ENCODE assay signal across 25 mouse cellular contexts in genomic region chr15:101142672-101143071, GRCm38 (mm10). TPM values are rescaled to one million over a fixed set of nuclear protein-coding genes. Genes with fewer than 3 reads are reported as not detected.
DNase-seq lines count a peak whose midpoint lies in the region; ATAC-seq and TF ChIP-seq lines count a peak whose summit lies in the region.
"Had no signal": no experiment of that assay in that cellular context is flagged by ENCODE, and none has a peak within 500 bp of the region (broad histone marks: within the 10 kb centered on the region; RNA-seq: fewer than 3 reads in every experiment).

No protein-coding gene starts in this region.

- H3K27me3 ChIP-seq in heart, embryonic 13.5 days (replicated peaks), result peaks cover 3% of the 10 kb centered on the region
- H3K27me3 ChIP-seq in heart, embryonic 11.5 days (ENCODE audit: control insufficient read depth, insufficient read depth, low read length), result no peaks in the 10 kb centered on the region
- H3K27me3 ChIP-seq in MEL (ENCODE audit: control insufficient read depth in 1 of 2, insufficient read depth in 2 of 2, low read length in 2 of 2), result no peaks in the 10 kb centered on the region
- H3K27me3 ChIP-seq in limb, embryonic 13.5 days, result no peaks in the 10 kb centered on the region
- H3K27me3 ChIP-seq in liver, postnatal 0 days (ENCODE audit: insufficient read depth, low read length), result no peaks in the 10 kb centered on the region
- H3K27me3 ChIP-seq: forebrain, embryonic 15.5 days; lung, embryonic 15.5 days; midbrain, embryonic 15.5 days had no signal

- H3K9ac ChIP-seq in heart, embryonic 13.5 days, result no peak overlapping the region
- no peak overlapping the region for H3K9ac ChIP-seq in heart, embryonic 11.5 days (ENCODE audit: low read depth, low read length)
- H3K9ac ChIP-seq in MEL (ENCODE audit: control insufficient read depth, low read depth, low read length, poor library complexity, severe bottlenecking), result no peak overlapping the region
- no peak overlapping the region for H3K9ac ChIP-seq in limb, embryonic 13.5 days
- no peak overlapping the region for H3K9ac ChIP-seq in liver, postnatal 0 days (replicated peaks)
- H3K9ac ChIP-seq: forebrain, embryonic 15.5 days; liver, embryonic 12.5 days; lung, embryonic 15.5 days; midbrain, embryonic 15.5 days had no signal

- TF ChIP-seq CTCF in MEL (IDR thresholded peaks at IDR 0.05 in 2 of 3, conservative IDR thresholded peaks at IDR 0.05 in 1 of 3; ENCODE audit: control insufficient read depth in 1 of 3, insufficient read depth in 1 of 3, low read depth in 2 of 3, low read length in 3 of 3, poor library complexity in 1 of 3, severe bottlenecking in 1 of 3), result no peak
- TF ChIP-seq CTCF in liver, postnatal 0 days (IDR thresholded peaks at IDR 0.05; ENCODE audit: low read depth), result no peak

- H3K4me1 ChIP-seq in heart, embryonic 13.5 days, result peaks cover 90% of the 10 kb centered on the region
- H3K4me1 ChIP-seq in heart, embryonic 11.5 days (ENCODE audit: control insufficient read depth, insufficient read depth, low read length), result peaks cover 60% of the 10 kb centered on the region
- H3K4me1 ChIP-seq in MEL (ENCODE audit: control insufficient read depth in 1 of 2, insufficient read depth in 2 of 2, low read length in 2 of 2), result peaks cover 20 to 73% of the 10 kb centered on the region in 2 experiments
- H3K4me1 ChIP-seq in limb, embryonic 13.5 days, result peaks cover 66% of the 10 kb centered on the region
- H3K4me1 ChIP-seq in liver, postnatal 0 days (ENCODE audit: insufficient read depth), result peaks cover 56% of the 10 kb centered on the region

- no peak overlapping the region for H3K4me3 ChIP-seq in heart, embryonic 13.5 days
- no peak overlapping the region for H3K4me3 ChIP-seq in heart, embryonic 11.5 days (ENCODE audit: low read depth, low read length)
- H3K4me3 ChIP-seq in MEL (ENCODE audit: control insufficient read depth in 1 of 2, insufficient read depth in 1 of 2, low read depth in 2 of 2, low read length in 2 of 2), result no peak overlapping the region
- no peak overlapping the region for H3K4me3 ChIP-seq in limb, embryonic 13.5 days
- no peak overlapping the region for H3K4me3 ChIP-seq in liver, postnatal 0 days (ENCODE audit: low read depth, low read length)
- H3K4me3 ChIP-seq: forebrain, embryonic 15.5 days; liver, embryonic 12.5 days; lung, embryonic 15.5 days; midbrain, embryonic 15.5 days had no signal

- ATAC-seq in heart, embryonic 13.5 days (ENCODE audit: extremely low read depth, insufficient number of reproducible peaks, low FRiP score, low TSS enrichment), result no peak
- no peak for ATAC-seq in heart, embryonic 11.5 days (replicated peaks; ENCODE audit: insufficient number of reproducible peaks, low FRiP score, low TSS enrichment)
- no peak for ATAC-seq in limb, embryonic 13.5 days (ENCODE audit: low FRiP score, low read depth)
- no peak for ATAC-seq in liver, postnatal 0 days
- ATAC-seq: forebrain, embryonic 15.5 days; intestine, postnatal 0 days; liver, embryonic 12.5 days; midbrain, embryonic 15.5 days had no signal

- H3K4me2 ChIP-seq in heart, embryonic 13.5 days, result no peak overlapping the region
- no peak overlapping the region for H3K4me2 ChIP-seq in heart, embryonic 11.5 days
- peak overlapping the region; percentile 45 for H3K4me2 ChIP-seq in limb, embryonic 13.5 days (replicated peaks)
- H3K4me2 ChIP-seq in liver, postnatal 0 days (ENCODE audit: low read depth, low read length), result no peak overlapping the region; the same call in 1 of the 2 replicates
- H3K4me2 ChIP-seq: forebrain, embryonic 15.5 days; liver, embryonic 12.5 days; midbrain, embryonic 15.5 days had no signal

- H3K27ac ChIP-seq in heart, embryonic 13.5 days (replicated peaks), result peak overlapping the region; percentile 75; the same call in 1 of the 2 replicates
- H3K27ac ChIP-seq in heart, embryonic 11.5 days (ENCODE audit: low read depth, low read length), result no peak overlapping the region
- H3K27ac ChIP-seq in MEL (ENCODE audit: control insufficient read depth, low read depth, low read length), result no peak overlapping the region
- H3K27ac ChIP-seq in limb, embryonic 13.5 days, result peak overlapping the region; percentile 75; the same call in 1 of the 2 replicates
- no peak overlapping the region for H3K27ac ChIP-seq in liver, postnatal 0 days (ENCODE audit: low read depth)
- H3K27ac ChIP-seq: forebrain, embryonic 15.5 days; liver, embryonic 12.5 days; macrophage; midbrain, embryonic 15.5 days had no signal

- no peak for TF ChIP-seq RAD21 in MEL (IDR thresholded peaks at IDR 0.05; ENCODE audit: low read depth, low read length)

- peak; percentile 32 for DNase-seq in gastrocnemius, adult 18-20 months (ENCODE audit: low spot score)
- no peak for DNase-seq in gastrocnemius, postnatal 14 days
- DNase-seq in MEL (ENCODE audit: low read depth, low spot score), result no peak
- DNase-seq in spleen, adult 18-20 months, result no peak
- no peak for DNase-seq in liver, postnatal 0 days
- DNase-seq: cerebellum, adult 8-10 months; cerebellum, postnatal 36 days; thymus, postnatal 14 days had no signal

- no peaks in the 10 kb centered on the region for H3K9me3 ChIP-seq in heart, embryonic 13.5 days
- no peaks in the 10 kb centered on the region for H3K9me3 ChIP-seq in heart, embryonic 11.5 days (replicated peaks; ENCODE audit: control insufficient read depth, low read length)
- no peaks in the 10 kb centered on the region for H3K9me3 ChIP-seq in MEL (replicated peaks; ENCODE audit: insufficient read depth, low read length)
- H3K9me3 ChIP-seq in limb, embryonic 13.5 days, result no peaks in the 10 kb centered on the region
- H3K9me3 ChIP-seq in liver, postnatal 0 days (ENCODE audit: low read length), result no peaks in the 10 kb centered on the region
- H3K9me3 ChIP-seq: forebrain, embryonic 15.5 days; liver, embryonic 12.5 days; lung, embryonic 15.5 days; midbrain, embryonic 15.5 days had no signal

- WGBS in heart, embryonic 13.5 days, result 50% methylated on average over 8 of the region's 8 CpGs
- WGBS in heart, embryonic 11.5 days (ENCODE audit: insufficient replicate concordance), result 44% methylated on average over 8 of the region's 8 CpGs
- 55% methylated on average over 8 of the region's 8 CpGs for WGBS in limb, embryonic 13.5 days
- 70% methylated on average over 8 of the region's 8 CpGs for WGBS in liver, postnatal 0 days (ENCODE audit: insufficient replicate concordance)

- H3K36me3 ChIP-seq in heart, embryonic 13.5 days, result no peaks in the 10 kb centered on the region
- H3K36me3 ChIP-seq in heart, embryonic 11.5 days (ENCODE audit: control insufficient read depth, insufficient read depth, low read length), result no peaks in the 10 kb centered on the region
- peaks cover 0 to 48% of the 10 kb centered on the region in 2 experiments; a peak in 2 of 4 replicates for H3K36me3 ChIP-seq in MEL (ENCODE audit: control insufficient read depth in 1 of 2, insufficient read depth in 2 of 2, low read length in 2 of 2)
- H3K36me3 ChIP-seq in limb, embryonic 13.5 days, result no peaks in the 10 kb centered on the region
- no peaks in the 10 kb centered on the region for H3K36me3 ChIP-seq in liver, postnatal 0 days (replicated peaks; ENCODE audit: insufficient read depth, low read length)
- H3K36me3 ChIP-seq: forebrain, embryonic 15.5 days; liver, embryonic 12.5 days; midbrain, embryonic 15.5 days had no signal

- no peak for TF ChIP-seq EP300 in MEL (IDR thresholded peaks at IDR 0.05; ENCODE audit: low read depth in 1 of 2, low read length in 2 of 2)
- no peak for TF ChIP-seq EP300 in liver, postnatal 0 days (IDR thresholded peaks at IDR 0.05; ENCODE audit: low read depth)

- TF ChIP-seq POLR2A in MEL (IDR thresholded peaks at IDR 0.05; ENCODE audit: control insufficient read depth in 1 of 2, insufficient read depth in 1 of 2, low read depth in 1 of 2, low read length in 2 of 2, poor library complexity in 1 of 2), result no peak

- H3K79me2 ChIP-seq in MEL (ENCODE audit: control insufficient read depth, insufficient read depth, low read length, poor library complexity), result no peaks in the 10 kb centered on the region; the same call in 1 of the 2 replicates

- intact Hi-C loops in gastrocnemius, postnatal 14 days (cut with DNase I; ENCODE audit: low total_unique reads), result no loop called here

TF ChIP-seq in MEL, 35 proteins besides CTCF, POLR2A, EP300 and RAD21 (continues in another document):
- no peak for TF ChIP-seq TBP (IDR thresholded peaks at IDR 0.05; ENCODE audit: low read depth, low read length)

RNA-seq across cellular contexts. Expression of gene Acvrl1, which starts 14.3 kb away (rescaled TPM):
- 10 to 100 TPM in 1 of 2 experiments, 1 to 10 TPM in 1; 8.6 to 11.7 TPM for total RNA-seq in gastrocnemius, adult 18-20 months (2021)
- 10 to 100 TPM; 12.9 to 15.0 TPM for total RNA-seq in gastrocnemius, postnatal 14 days (2021)
- 7.0 and 7.4 TPM in 2 replicates for polyA plus RNA-seq in heart, embryonic 13.5 days (2015; fragmentation: Nextera tagmentation; extraction: Ambion mirVana)
- 1.5 and 2.0 TPM in 2 replicates for polyA plus RNA-seq in heart, embryonic 11.5 days (2014; fragmentation: Nextera tagmentation; extraction: Ambion mirVana)
- 0.08 TPM in 1 of 2 replicates, not detected in the other for total RNA-seq in MEL (2012; rRNA removed)
- polyA plus RNA-seq in MEL (2012; ENCODE audit: insufficient read depth in 1 of 2, insufficient read length in 2 of 2, low read depth in 1 of 2, low replicate concordance in 2 of 2, missing spikeins in 1 of 2), result under 1 TPM in 1 of 2 experiments, not detected in 1; 0.18 TPM
- polyA plus RNA-seq in limb, embryonic 13.5 days (2015; fragmentation: Nextera tagmentation; extraction: Ambion mirVana), result 9.6 TPM in 2 replicates
- polyA plus RNA-seq in liver, postnatal 0 days (2015; fragmentation: Nextera tagmentation; extraction: Ambion mirVana), result 2.3 and 2.6 TPM in 2 replicates

RNA-seq across cellular contexts. Expression of gene Ankrd33, which starts 27.1 kb away (rescaled TPM):
- not detected for total RNA-seq in gastrocnemius, adult 18-20 months (2021)
- total RNA-seq in gastrocnemius, postnatal 14 days (2021), result not detected
- not detected in 2 replicates for polyA plus RNA-seq in heart, embryonic 13.5 days (2015; fragmentation: Nextera tagmentation; extraction: Ambion mirVana)
- not detected in 2 replicates for polyA plus RNA-seq in heart, embryonic 11.5 days (2014; fragmentation: Nextera tagmentation; extraction: Ambion mirVana)
- not detected in 2 replicates for total RNA-seq in MEL (2012; rRNA removed)
- polyA plus RNA-seq in MEL (2012; ENCODE audit: insufficient read depth in 1 of 2, insufficient read length in 2 of 2, low read depth in 1 of 2, low replicate concordance in 2 of 2, missing spikeins in 1 of 2), result not detected
- polyA plus RNA-seq in limb, embryonic 13.5 days (2015; fragmentation: Nextera tagmentation; extraction: Ambion mirVana), result not detected in 2 replicates
- polyA plus RNA-seq in liver, postnatal 0 days (2015; fragmentation: Nextera tagmentation; extraction: Ambion mirVana), result not detected in 2 replicates
- total RNA-seq: layer of hippocampus, postnatal 36 days; left cerebral cortex, postnatal 25 days had no signal
- polyA plus RNA-seq: brain, embryonic 14.5 days; forebrain, embryonic 15.5 days; gonadal fat pad, adult 2 months; heart, embryonic 16.5 days; hindbrain, embryonic 11.5 days; intestine, postnatal 0 days; kidney, embryonic 14.5 days; liver, embryonic 12.5 days; lung, embryonic 15.5 days; macrophage; midbrain, embryonic 15.5 days; neural tube, embryonic 14.5 days had no signal

RNA-seq across cellular contexts. Expression of gene Acvr1b, which starts 31.2 kb away (rescaled TPM):
- 10 to 100 TPM; 26.0 to 48.0 TPM for total RNA-seq in gastrocnemius, adult 18-20 months (2021)
- total RNA-seq in gastrocnemius, postnatal 14 days (2021), result 10 to 100 TPM; 21.8 to 29.9 TPM
- polyA plus RNA-seq in heart, embryonic 13.5 days (2015; fragmentation: Nextera tagmentation; extraction: Ambion mirVana), result 5.4 and 6.0 TPM in 2 replicates
- 8.0 and 8.9 TPM in 2 replicates for polyA plus RNA-seq in heart, embryonic 11.5 days (2014; fragmentation: Nextera tagmentation; extraction: Ambion mirVana)
- total RNA-seq in MEL (2012; rRNA removed), result 9.7 and 10.4 TPM in 2 replicates
- 10 to 100 TPM in 1 of 2 experiments, not detected in 1; 13.2 TPM for polyA plus RNA-seq in MEL (2012; ENCODE audit: insufficient read depth in 1 of 2, insufficient read length in 2 of 2, low read depth in 1 of 2, low replicate concordance in 2 of 2, missing spikeins in 1 of 2)
- 6.1 and 7.1 TPM in 2 replicates for polyA plus RNA-seq in limb, embryonic 13.5 days (2015; fragmentation: Nextera tagmentation; extraction: Ambion mirVana)
- polyA plus RNA-seq in liver, postnatal 0 days (2015; fragmentation: Nextera tagmentation; extraction: Ambion mirVana), result 2.2 TPM in 2 replicates

Comparison
In these comparisons a context has a peak if more than half of its experiments do, and no peak if none do; other contexts are left out.
1. H3K27ac ChIP-seq: peak in heart, embryonic 13.5 days (single experiment) and limb, embryonic 13.5 days (single experiment); none in heart, embryonic 11.5 days (single experiment), MEL (single experiment) and liver, postnatal 0 days (single experiment).